In genomic region chr2:24367895-24368261, GRCm38 (mm10) we compare ENCODE assay signal across 9 mouse cellular contexts. TPM values are rescaled to one million over a fixed set of nuclear protein-coding genes. Genes with fewer than 3 reads are reported as not detected.
A peak's percentile ranks its signal among the peaks of the same experiment; 100 is the strongest.
DNase-seq lines count a peak whose midpoint lies in the region; ATAC-seq and TF ChIP-seq lines count a peak whose summit lies in the region.
"Had no signal": no experiment of that assay in that cellular context is flagged by ENCODE, and none has a peak within 500 bp of the region (broad histone marks: within the 10 kb centered on the region; RNA-seq: fewer than 3 reads in every experiment).

No protein-coding gene starts in this region.

- WGBS in heart, embryonic 13.5 days: 55% methylated on average over 4 of the region's 4 CpGs
- 75% methylated on average over 4 of the region's 4 CpGs for WGBS in forebrain, postnatal 0 days
- WGBS in liver, postnatal 0 days (ENCODE audit: insufficient replicate concordance): 42% methylated on average over 4 of the region's 4 CpGs

- peak overlapping the region; percentile 47 for H3K4me3 ChIP-seq in heart, embryonic 13.5 days
- peak overlapping the region; percentile 65 for H3K4me3 ChIP-seq in E14TG2a.4 (replicated peaks; ENCODE audit: low read length)
- no peak overlapping the region; the same call in 1 of the 2 replicates for H3K4me3 ChIP-seq in forebrain, postnatal 0 days (ENCODE audit: low read depth, low read length)
- peak overlapping the region; percentile 50 for H3K4me3 ChIP-seq in liver, postnatal 0 days (ENCODE audit: low read depth, low read length)

- no peaks in the 10 kb centered on the region for H3K36me3 ChIP-seq in heart, embryonic 13.5 days
- H3K36me3 ChIP-seq in E14TG2a.4 (ENCODE audit: insufficient read depth, low read length): no peaks in the 10 kb centered on the region
- H3K36me3 ChIP-seq in forebrain, postnatal 0 days (ENCODE audit: insufficient read depth): no peaks in the 10 kb centered on the region
- no peaks in the 10 kb centered on the region for H3K36me3 ChIP-seq in liver, postnatal 0 days (replicated peaks; ENCODE audit: insufficient read depth, low read length)

- DNase-seq in heart, postnatal 10 days: no peak
- no peak for DNase-seq in forebrain, postnatal 0 days
- peak; percentile 13 for DNase-seq in liver, postnatal 0 days
- no peak for DNase-seq in left cerebral cortex, adult 9 months (ENCODE audit: low spot score in 2 of 2)
- no peak for DNase-seq in retina, embryonic 14.5 days (ENCODE audit: low spot score)
- no peak for DNase-seq in retina, postnatal 1 day
- DNase-seq: cerebellum, adult 9-10 months had no signal

- H3K27ac ChIP-seq in heart, embryonic 13.5 days (replicated peaks): no peak overlapping the region
- H3K27ac ChIP-seq in forebrain, postnatal 0 days (ENCODE audit: low read depth, low read length): no peak overlapping the region
- H3K27ac ChIP-seq in liver, postnatal 0 days (ENCODE audit: low read depth): peak overlapping the region; percentile 40

- no peak for TF ChIP-seq CTCF in E14TG2a.4 (conservative IDR thresholded peaks at IDR 0.05; ENCODE audit: low read length)
- no peak for TF ChIP-seq CTCF in forebrain, postnatal 0 days (IDR thresholded peaks at IDR 0.05; ENCODE audit: low read depth)
- no peak for TF ChIP-seq CTCF in liver, postnatal 0 days (IDR thresholded peaks at IDR 0.05; ENCODE audit: low read depth)

- H3K9me3 ChIP-seq in heart, embryonic 13.5 days: no peaks in the 10 kb centered on the region
- H3K9me3 ChIP-seq in E14TG2a.4 (ENCODE audit: low read length): no peaks in the 10 kb centered on the region
- H3K9me3 ChIP-seq in forebrain, postnatal 0 days (ENCODE audit: low read length): no peaks in the 10 kb centered on the region
- H3K9me3 ChIP-seq in liver, postnatal 0 days (ENCODE audit: low read length): no peaks in the 10 kb centered on the region

- no peak for ATAC-seq in heart, embryonic 13.5 days (ENCODE audit: extremely low read depth, insufficient number of reproducible peaks, low FRiP score, low TSS enrichment)
- no peak for ATAC-seq in forebrain, postnatal 0 days
- 0 out of 2 replicates have a peak, but pooled peaks have one; percentile 0 for ATAC-seq in liver, postnatal 0 days

- no peak for TF ChIP-seq EP300 in liver, postnatal 0 days (IDR thresholded peaks at IDR 0.05; ENCODE audit: low read depth)

- intact Hi-C loops in heart, postnatal 10 days (cut with DNase I): no loop called here

- peaks cover 21% of the 10 kb centered on the region for H3K27me3 ChIP-seq in heart, embryonic 13.5 days (replicated peaks)
- H3K27me3 ChIP-seq in E14TG2a.4 (ENCODE audit: insufficient read depth, low read length): peaks cover 41% of the 10 kb centered on the region
- H3K27me3 ChIP-seq in forebrain, postnatal 0 days (ENCODE audit: insufficient read depth, low read length): no peaks in the 10 kb centered on the region
- H3K27me3 ChIP-seq in liver, postnatal 0 days (ENCODE audit: insufficient read depth, low read length): no peaks in the 10 kb centered on the region

- H3K4me1 ChIP-seq in heart, embryonic 13.5 days: peaks cover 5% of the 10 kb centered on the region
- peaks cover 4% of the 10 kb centered on the region; the same call in 1 of the 2 replicates for H3K4me1 ChIP-seq in E14TG2a.4 (replicated peaks; ENCODE audit: low read depth, low read length)
- no peaks in the 10 kb centered on the region for H3K4me1 ChIP-seq in forebrain, postnatal 0 days (ENCODE audit: insufficient read depth)
- 0 out of 2 replicates have a peak, but pooled peaks cover 2% of the 10 kb centered on the region for H3K4me1 ChIP-seq in liver, postnatal 0 days (ENCODE audit: insufficient read depth)

- H3K9ac ChIP-seq in heart, embryonic 13.5 days: peak overlapping the region; percentile 72
- H3K9ac ChIP-seq in forebrain, postnatal 0 days: no peak overlapping the region; the same call in 1 of the 2 replicates
- H3K9ac ChIP-seq in liver, postnatal 0 days (replicated peaks): peak overlapping the region; percentile 60

- peak overlapping the region; percentile 72 for H3K4me2 ChIP-seq in heart, embryonic 13.5 days
- H3K4me2 ChIP-seq in forebrain, postnatal 0 days (ENCODE audit: low read depth): peak overlapping the region; percentile 91
- H3K4me2 ChIP-seq in liver, postnatal 0 days (ENCODE audit: low read depth, low read length): peak overlapping the region; percentile 79

RNA-seq across cellular contexts. Expression of gene Psd4, which starts 0.5 kb away (rescaled TPM):
- 0.96 and 1.1 TPM in 2 replicates for polyA plus RNA-seq in heart, embryonic 13.5 days (2015; fragmentation: Nextera tagmentation; extraction: Ambion mirVana)
- total RNA-seq in heart, postnatal 10 days (2021): 1 to 10 TPM; 1.3 to 2.2 TPM
- 0.77 and 1.00 TPM in 2 replicates for total RNA-seq in forebrain, postnatal 0 days (2014; rRNA removed)
- polyA plus RNA-seq in forebrain, postnatal 0 days (2015; fragmentation: Nextera tagmentation; extraction: Ambion mirVana): 0.34 and 0.48 TPM in 2 replicates
- 3.0 and 3.9 TPM in 2 replicates for polyA plus RNA-seq in liver, postnatal 0 days (2015; fragmentation: Nextera tagmentation; extraction: Ambion mirVana)

RNA-seq across cellular contexts. Expression of gene Il1rn, which starts 31.2 kb away (rescaled TPM):
- polyA plus RNA-seq in heart, embryonic 13.5 days (2015; fragmentation: Nextera tagmentation; extraction: Ambion mirVana): 0.47 and 0.62 TPM in 2 replicates
- total RNA-seq in heart, postnatal 10 days (2021): under 1 TPM in 1 of 2 experiments, not detected in 1; 0.20 TPM
- not detected in 2 replicates for total RNA-seq in forebrain, postnatal 0 days (2014; rRNA removed)
- 0.19 TPM in 1 of 2 replicates, not detected in the other for polyA plus RNA-seq in forebrain, postnatal 0 days (2015; fragmentation: Nextera tagmentation; extraction: Ambion mirVana)
- 17.5 and 19.0 TPM in 2 replicates for polyA plus RNA-seq in liver, postnatal 0 days (2015; fragmentation: Nextera tagmentation; extraction: Ambion mirVana)

Comparison
In these comparisons a context has a peak if more than half of its experiments do, and no peak if none do; other contexts are left out.
1. RNA of gene Il1rn, which starts 31.2 kb away (polyA plus RNA-seq): 17.5 to 19.0 TPM in liver, postnatal 0 days; 0.47 to 0.62 TPM in heart, embryonic 13.5 days and 0.19 TPM in forebrain, postnatal 0 days; every median in the first group is over 10 times any median in the second.
2. Peak in every context shown above with its lines, with median percentiles within 50 percentile points of each other: H3K4me2 ChIP-seq.